Mouse (Mus musculus): Measurements from ENCODE around the gene Gm21964. TPM values are rescaled to one million over a fixed set of nuclear protein-coding genes. Genes with fewer than 3 reads are reported as not detected.

Gene Gm21964
- polyA plus RNA-seq (2017; shearing (Covaris generic)) = not detected

DNA sequence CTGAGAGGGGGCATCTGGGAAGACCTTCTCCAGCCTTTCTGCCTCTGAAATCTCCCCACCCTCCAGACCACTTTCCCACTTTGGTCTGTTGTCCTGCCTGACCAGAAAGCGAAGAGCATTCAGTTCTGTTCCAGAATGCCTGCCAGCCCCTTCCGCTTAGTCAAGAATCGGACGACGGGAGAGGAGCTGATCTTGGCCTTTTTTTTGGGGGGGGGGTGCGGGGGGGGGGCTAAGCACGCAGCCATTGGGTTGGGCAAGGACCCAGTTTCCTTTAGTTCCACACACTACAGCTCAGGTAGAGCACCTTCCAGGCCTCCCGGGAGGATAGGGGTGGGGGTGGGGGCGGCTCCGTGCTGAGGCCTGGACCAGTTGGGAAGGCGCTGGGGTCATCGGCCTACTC, at the start of gene Gm21964:
Gm21964 (plus strand) TSS at position 301 of the 400 bp plus-strand sequence.
- no peak for ATAC-seq

DNA sequence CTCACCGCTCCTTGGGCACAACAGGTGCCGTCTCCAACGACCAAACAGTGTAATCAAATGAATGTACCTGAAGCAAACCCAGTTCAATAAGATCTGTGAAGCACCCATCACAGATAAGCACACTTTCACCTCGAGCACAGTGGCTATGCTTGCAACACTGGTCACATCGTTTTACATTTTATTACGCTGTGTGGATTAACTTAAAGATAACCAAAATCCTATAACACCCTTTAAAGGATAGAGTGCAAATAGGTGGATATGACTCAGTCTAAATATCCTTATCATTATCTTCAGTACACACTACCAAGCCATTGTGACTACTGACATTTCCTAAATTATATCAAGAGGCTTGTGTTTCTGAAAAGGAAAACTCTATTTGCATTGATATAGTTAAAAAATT, 49.8 kb upstream of the Gm21964 start:
- ATAC-seq = no peak

DNA sequence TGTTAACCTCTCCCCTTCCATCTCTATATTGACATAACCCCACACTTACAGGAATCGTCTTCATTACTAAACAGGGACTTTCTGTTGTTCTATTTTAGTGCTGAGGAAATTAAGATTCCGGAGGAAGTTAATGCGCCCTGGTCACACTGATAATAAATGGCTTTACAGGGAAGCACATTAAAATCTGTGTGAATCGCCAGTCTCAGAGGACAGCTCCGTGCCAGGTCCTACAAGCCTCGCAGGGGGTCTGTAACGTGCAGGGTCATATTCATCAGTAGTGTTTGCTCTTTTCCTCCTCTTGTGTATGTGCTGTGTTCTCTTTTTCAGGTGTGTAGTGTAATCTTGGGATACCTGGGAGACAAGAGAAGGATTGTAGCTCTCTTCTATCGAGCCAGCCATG, 42.8 kb upstream of the Gm21964 start:
- ATAC-seq = no peak

DNA sequence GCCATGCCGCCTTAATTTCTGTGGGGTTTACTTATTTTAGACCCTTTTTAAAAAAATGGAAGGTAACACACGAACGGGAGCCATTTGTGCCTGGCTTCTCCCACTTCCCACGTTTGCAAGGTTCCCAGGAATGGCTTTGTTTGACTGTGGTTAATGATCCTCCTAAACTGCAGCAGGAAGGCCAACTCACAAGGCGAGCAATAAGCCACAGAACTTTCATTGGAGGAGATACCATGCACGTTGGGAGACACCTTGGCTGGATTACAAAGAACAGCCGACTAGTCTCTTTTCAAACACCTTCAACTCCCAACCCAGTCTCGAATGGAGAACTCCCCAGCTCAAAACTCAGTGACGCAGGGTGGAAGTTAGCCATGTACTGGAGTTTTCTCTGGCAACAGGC, 36.8 kb upstream of the Gm21964 start:
- no peak for ATAC-seq

DNA sequence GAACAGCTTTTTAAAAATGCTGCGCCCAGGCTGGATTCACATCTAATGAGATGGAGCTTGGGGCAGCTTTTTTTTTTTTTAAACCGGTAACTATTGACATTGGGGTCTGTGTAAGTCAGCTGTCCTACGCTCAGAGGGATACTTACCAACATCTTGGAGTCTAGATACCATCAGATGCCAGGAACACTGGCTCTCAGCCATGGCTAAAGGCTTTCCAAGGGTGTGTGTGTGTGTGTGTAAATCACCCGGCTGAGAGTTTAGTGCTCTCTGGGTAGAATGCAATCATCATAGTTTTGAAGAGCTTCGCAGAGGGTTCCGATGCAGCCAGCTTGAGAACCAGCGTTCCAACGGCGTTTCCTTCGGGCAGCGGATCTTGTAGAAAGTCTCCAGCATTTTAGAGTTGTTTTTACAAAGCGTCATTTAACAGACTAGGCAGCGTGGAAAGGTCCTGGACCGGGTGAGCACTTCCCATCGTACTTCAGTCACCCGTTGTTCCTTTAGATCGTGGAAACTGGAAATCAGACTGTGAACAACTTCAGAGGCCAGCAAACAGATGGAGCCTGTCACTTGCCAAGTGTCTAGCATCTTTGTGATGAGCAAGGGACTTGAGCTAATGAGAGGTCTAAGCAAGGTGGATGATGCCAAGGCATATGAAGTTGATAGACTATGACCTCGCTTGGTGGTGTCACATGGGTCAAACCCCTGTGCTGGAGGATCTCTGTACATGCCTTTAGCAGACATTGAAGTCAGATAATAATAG, 36.2 kb upstream of the Gm21964 start:
- ATAC-seq = no peak

DNA sequence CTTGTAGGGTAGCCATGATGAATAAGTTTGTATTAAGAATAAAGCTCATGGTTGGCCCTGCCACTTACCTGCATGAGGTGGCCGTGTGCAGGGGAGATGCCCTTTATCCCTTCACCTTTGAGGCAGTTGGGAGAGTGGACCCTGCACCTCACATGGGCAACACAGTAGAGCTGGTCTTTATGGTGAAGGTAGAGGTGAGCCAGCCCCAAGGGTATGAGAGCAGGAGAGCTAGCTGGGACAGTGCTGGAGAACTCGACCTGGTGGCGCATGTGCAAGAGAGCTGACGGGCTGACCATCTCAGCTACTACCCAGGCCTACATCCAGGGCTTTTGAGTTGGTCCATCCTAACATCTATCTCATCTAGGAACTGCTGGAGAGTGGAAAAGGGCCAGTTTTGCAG, 35.3 kb upstream of the Gm21964 start:
- no peak for ATAC-seq

DNA sequence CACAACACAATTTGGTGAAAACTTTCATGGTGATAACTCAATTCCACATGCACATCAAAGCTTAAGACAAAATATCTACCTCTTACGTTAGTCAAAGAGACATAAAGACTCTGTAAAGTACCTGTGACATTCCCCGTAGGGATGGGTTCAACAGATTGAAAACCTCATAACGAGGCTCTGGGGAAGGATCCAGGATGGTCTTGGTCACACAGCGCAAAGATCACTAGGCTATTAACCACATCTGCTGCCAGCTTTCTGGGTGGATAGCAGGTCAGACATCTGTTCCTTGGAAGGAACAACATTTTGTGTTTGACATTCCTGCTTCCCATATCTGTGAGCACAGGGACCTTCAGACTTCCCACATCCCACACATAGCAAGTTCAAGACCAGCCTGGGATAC, 31.3 kb upstream of the Gm21964 start:
- no peak for ATAC-seq

DNA sequence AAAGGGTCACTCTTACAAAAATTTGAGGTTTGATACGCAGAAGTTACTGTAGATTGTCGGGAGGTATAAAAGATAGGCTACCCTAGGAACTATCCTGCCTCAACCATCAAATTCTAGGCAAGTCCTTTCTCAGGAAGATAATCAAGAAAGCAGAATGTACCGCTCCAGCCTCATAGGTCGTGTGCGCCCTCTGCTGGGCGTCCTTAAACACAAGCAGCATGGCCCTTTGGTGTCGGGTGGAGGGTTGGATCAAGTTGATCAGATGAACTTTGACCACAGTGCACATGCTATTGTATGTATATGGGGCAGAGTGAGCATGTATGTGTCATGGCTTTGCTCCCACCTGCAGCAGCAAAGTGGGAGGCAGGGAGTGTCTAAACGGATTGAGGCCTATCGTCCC, 29.4 kb upstream of the Gm21964 start:
- no peak for ATAC-seq

DNA sequence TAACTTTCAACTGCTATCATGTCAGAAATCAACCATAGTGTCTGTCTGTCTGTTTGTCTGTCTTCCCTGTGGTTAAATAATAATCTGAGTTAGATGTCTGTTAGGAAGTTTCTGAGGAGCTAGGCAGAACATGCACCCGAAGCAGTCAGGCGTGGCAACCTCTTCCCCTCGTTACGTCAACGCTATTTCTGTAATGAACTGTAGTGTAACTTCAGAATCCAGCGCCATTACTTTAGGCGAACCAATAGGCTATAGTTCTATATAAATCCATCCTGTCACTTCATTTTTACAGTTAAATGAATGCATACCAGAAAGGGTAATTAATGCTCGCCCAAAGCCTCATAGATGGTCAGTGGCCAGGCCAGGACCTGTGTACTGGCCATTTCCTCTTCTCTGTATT, 26.5 kb upstream of the Gm21964 start:
- ATAC-seq = no peak

DNA sequence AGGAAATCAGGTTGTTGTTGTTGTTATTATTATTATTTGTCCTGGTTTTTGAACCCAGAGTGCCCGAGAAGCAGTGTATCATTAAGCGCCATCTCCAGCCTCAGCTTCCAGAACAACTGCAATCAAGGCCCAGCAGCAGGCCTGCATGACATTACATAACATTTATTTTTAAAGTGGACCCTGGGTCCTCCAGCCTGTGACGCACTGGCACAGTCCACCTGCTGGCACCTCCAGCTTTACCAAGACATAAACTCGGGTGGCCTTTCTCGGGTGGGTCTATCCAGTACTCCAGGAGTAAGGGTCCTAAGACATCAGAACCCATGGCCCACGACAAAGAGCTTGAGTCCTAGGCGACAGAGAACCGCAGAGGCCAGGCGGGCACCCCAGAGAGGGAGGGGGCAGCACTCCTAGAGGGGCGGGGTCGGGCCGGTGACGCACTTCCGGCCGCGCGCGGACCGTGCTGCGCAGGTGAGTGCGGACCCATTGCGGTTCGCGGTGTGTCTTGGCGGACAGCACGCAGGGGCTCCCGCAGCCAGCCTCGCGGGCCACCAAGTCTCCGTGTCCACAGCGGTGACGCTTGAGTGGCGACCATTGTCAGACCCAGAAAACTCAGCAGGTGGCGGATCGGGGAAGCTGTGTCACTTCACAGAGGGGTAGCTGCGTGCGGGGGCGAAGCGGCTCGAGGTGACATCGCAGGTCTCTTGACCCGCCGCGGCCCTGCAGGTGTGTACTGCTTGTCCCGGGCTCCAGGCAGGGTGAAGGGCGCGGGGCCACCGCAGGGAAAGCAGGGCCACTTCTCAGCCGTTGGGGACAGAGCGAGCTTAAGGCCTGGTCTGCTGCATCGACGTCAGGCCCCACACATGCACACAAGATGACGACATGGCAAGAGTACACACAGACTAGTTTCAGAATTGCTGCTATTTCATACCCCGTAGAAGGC, 21.5 kb upstream of the Gm21964 start, which contains the start of gene Zfp612:
Zfp612 (plus strand) TSS at position 465 of the 940 bp plus-strand sequence.
- peak; percentile 54 for ATAC-seq

DNA sequence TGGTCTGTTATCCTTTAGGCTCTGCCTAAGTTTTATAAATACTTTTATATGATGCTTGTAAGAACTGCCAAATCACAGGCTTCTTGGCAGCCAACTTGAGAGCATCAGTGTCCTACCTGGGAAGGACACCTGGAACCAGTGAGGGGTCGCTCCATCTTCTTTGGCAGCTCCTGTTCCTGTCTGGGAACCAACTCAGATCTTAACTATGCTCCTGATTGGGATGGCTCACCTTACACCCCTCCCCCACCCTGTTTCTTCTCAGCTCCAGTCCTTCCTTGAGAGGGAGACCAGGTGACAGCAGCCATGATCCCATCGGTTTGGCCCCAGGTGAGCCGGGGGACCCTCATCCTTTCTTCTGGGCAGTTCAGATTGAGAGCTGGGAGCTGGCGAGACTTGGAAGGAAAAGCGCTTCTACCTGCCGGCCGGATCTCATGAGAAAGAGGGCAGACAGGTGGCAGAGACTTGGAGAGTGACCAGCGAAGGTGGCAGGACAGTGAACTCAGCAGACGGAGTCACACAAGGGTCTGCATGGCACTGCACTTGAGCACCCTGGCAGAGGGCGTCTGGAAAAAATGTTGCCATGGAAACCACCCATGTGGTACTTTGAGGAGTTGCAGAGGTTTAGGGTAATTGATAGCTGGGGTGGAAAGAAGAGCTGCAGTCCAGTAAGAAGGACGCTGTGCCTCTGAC, 18.4 kb upstream of the Gm21964 start:
- no peak for ATAC-seq

DNA sequence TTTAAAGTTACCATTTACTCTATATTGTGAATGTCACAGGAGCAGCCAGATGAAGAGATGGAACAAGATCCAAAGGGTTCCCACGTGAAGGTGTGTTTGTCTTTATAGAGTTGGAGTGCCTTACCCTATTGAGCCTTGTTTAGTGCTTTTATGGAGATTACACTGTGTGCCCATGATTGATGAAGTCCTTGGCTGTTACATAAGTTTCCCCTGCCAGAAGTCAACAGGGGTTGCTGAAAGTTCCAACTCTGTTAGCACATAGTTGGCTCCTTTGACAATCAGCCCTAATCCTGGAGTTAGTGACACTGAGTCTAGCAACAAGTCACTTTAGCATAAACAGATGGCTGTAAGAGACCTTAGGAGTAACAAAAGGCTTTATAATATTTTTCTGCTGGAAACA, 9.1 kb upstream of the Gm21964 start:
- ATAC-seq = no peak

DNA sequence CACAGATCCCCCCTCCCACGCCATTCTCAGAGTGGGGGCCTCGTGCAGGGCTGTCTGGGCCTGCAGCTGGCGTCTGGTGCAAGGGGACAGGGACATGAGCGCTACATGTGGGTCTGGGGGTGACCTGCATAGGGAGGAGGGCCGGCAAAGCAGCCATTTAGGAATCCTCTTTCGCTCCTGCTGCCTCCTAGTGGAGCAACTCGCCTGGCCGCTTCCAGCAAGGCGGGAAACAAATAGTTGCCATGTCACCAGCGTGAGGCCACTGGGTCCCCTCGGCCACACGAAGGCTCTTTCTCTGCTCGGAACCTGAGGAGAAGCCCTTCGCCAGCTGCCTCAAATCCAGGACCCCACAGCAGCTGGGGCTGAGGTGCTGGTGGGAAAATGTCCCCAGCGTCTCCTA, 669 bp downstream of the Gm21964 start:
- ATAC-seq = no peak

DNA sequence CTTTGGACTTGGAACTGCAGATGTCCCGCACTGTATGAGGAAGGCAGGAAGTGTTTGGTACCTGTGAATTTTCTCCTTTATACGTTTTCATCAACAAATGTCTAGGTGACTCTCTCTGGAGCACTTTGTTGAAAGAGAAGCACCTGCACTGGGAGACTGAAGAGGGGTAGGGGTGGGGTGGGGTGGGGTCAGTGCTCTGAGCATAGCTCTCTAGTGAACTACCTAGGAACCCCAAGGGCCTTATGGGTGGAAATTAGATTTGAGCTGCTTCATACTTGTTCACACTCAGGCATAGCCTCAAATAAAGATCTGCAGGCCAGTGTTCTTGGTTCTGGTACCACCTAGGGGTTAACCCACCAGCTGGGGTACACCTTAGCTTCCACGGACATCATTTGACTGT, 1.6 kb downstream of the Gm21964 start, which contains the start of gene Gm17720:
Gm17720 (minus strand) TSS at position 101 of the 400 bp plus-strand sequence.
- no peak for ATAC-seq

DNA sequence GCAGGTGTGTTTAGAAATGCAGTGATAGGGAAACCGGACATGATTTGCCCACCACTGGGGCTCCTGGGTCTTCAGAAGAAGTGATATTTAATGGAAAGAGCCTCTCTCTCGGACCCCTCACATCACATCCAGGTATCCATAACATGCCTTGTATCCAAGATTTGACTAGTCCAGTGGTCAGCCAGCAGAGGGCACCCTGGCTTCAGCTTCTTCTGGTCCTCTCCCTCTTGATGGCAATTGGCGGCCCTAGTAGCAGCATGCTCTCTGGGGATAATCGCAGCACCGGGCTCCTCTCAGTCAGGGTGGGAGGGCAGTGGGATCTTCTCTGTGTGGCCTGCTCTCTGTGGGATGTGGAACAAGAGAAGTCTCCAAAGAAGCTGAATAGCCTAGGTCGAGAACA, 18.7 kb downstream of the Gm21964 start:
- no peak for ATAC-seq

DNA sequence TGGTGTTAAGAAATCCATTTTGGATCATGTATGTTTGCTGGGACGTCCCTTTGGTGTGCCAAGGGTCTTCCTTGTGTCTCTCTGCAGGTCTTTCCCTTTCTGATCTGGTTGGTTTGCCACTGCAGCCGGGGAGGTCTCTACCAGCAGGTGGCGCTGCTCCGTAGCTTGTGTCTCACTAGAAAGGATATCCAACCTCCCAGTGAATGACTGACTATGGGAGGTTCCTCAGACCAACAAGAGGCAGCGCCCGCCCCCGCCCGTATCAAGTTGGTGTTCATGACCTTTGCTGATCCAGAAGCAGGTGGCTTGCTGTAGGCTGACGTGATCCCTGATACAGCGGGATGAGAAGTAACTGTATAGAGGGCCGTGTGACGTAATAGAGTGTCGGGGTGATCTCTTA, 29.5 kb downstream of the Gm21964 start:
- ATAC-seq = no peak

DNA sequence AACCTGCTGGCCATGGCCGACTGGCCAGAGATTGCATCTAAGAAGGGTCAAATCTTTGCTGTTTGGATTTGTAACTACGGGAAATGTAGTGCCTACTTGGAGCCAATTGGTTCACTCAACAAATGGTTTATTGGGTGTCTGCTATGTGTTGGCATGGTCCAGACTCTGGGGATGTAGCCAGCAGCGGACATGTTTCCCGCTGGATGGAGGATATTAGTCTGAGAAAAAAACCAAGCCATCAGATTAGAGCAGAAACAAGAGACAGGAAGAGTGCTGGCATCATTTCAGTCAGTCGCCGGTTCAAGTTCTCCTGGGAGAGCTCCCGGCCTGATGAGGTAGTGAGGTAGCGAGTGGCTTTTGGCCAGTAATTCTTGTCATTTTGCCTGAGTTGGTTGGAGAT, 33.2 kb downstream of the Gm21964 start:
- no peak for ATAC-seq

DNA sequence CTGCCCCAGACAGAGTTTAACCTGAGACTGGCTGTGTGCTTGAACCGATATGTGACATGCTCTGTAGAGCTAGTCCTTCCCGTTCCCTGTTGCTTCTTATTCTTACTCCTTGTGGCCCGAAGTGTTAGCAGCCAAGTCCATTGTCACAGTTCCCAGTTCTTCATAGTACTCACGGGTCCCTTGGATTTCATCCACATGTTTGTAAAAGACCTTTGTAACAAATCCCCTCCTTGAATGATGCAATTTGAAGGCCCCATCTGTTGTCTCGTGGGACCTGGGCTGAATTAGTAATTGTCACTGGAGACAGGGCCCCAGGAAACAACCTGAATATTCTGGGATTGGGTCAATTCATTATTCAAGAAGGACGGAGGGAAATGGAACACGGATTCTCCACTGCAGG, 34.5 kb downstream of the Gm21964 start:
- ATAC-seq = no peak

DNA sequence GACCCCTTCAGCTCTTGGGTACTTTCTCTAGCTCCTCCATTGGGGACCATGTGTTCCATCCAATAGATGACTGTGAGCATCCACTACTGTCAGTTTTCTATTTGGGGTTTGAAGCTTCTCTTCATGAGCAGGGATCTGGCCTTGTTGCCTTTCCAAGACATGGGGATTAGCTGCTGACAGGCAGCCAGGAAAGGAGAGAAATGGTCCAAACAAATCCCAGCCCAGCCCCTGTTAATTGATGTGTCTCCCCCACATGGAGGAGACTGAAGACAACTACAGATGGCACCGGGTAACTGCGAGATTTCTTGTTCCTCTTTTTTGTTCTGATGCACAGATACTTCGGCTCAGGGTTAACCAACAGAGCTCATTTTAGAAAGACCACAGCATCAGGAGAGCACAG, 39.1 kb downstream of the Gm21964 start:
- ATAC-seq = no peak

DNA sequence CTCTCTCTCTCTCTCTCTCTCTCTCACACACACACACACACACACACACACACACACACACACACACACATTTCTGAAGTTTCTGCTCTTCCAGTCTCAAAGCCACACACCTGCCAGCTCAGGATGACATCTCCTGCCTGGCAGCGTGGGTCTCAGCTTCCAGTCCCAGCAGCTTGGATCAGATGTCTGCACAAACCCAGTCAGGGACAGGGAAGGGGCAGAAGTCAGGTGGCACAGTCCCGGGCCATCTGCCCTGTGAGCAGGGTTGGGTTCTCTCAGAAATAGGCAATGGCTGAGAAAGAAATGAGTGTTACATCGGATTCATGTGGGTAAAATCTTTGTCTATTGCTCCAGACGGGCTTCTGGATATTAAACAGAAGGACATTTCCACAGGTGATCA, 39.8 kb downstream of the Gm21964 start:
- no peak for ATAC-seq

DNA sequence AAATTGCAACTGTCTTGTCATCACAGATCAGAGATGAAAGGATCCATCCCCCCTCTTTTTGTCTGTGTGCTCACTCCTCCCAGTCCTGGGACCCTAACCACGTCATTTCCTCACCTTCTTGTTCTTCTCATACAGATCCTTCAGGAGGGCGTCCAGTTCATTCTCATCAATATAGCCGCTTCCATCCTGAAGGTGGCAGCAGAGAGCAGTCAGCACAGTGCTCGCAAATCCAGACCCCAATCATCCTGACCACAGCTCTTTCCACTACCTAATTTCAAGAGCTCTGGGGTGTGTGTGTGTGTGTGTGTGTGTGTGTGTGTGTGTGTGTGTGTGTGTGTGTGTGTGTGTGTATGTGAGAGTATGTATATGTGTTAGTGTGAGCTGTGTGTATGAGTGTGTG, 44.5 kb downstream of the Gm21964 start:
- ATAC-seq = no peak

DNA sequence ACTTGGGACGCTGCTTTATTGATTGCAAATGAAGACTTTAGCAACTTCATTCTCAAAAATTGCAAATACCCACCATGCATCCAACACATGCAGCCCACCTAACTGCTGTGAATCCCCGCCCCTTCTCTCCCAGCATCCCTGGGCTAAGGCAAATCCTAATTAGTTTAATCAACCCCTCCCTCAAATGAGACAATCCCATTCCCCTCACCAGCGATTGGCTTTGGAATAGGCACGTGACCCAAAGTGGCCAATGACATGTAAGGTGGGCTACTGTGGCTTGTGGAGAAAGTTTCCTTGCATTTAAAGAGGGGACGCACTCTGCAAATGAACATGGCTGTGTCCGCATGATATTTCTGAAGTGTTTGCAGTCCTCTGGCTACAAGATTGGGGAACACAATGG, 51.9 kb downstream of the Gm21964 start:
- no peak for ATAC-seq
